Mouse (Mus musculus) embryonic facial prominence, embryonic 14.5 days (tissue): ENCODE results near the gene Syne1. TPM values are rescaled to one million over a fixed set of nuclear protein-coding genes. Genes with fewer than 3 reads are reported as not detected.

Experiments used
- ATAC-seq: fragments of 200-750 bp; cut with Nextera tagmentation; 2 replicates; pipeline ENCODE4 v1.8.0; 2017; ENCODE audit warnings: low read depth, moderate number of reproducible peaks, moderate TSS enrichment
- DNase-seq: peaks from one replicate; pipeline ENCODE4 v3.0.0-alpha.2; 2015; ENCODE audit warnings: low spot score
- H3K27ac ChIP-seq: fragments of 300-500 bp; sonication (generic); replicated peaks from 2 replicates; pipeline ENCODE4 v1.5.1; 2014; ENCODE audit warnings: low read depth, mild to moderate bottlenecking, low read length, moderate library complexity
- H3K27me3 ChIP-seq: fragments of 300-500 bp; sonication (generic); replicated peaks from 2 replicates; pipeline ENCODE4 v1.6.1; 2014; ENCODE audit warnings: low read length; ENCODE audit not compliant: control insufficient read depth, insufficient read depth
- H3K36me3 ChIP-seq: fragments of 300-500 bp; sonication (generic); 2 replicates; pipeline ENCODE4 v1.6.1; 2014; ENCODE audit warnings: low read length, mixed read lengths; ENCODE audit not compliant: control insufficient read depth, insufficient read depth
- H3K4me1 ChIP-seq: fragments of 300-500 bp; sonication (generic); 2 replicates; pipeline ENCODE4 v1.6.1; 2014; ENCODE audit warnings: antibody characterized with exemption, low read length; ENCODE audit not compliant: control insufficient read depth, insufficient read depth
- H3K4me2 ChIP-seq: fragments of 300-500 bp; sonication (generic); 2 replicates; pipeline ENCODE4 v1.6.1; 2014; ENCODE audit warnings: low read depth, mild to moderate bottlenecking, low read length, moderate library complexity, mixed read lengths
- H3K4me3 ChIP-seq: fragments of 300-500 bp; sonication (generic); 2 replicates; pipeline ENCODE4 v1.5.1; 2014; ENCODE audit warnings: low read depth, mild to moderate bottlenecking, low read length
- H3K9ac ChIP-seq: fragments of 300-500 bp; sonication (generic); 2 replicates; pipeline ENCODE4 v1.6.1; 2014; ENCODE audit warnings: low read depth, mild to moderate bottlenecking, low read length, moderate library complexity, mixed read lengths
- H3K9me3 ChIP-seq: fragments of 300-500 bp; sonication (generic); 2 replicates; pipeline ENCODE4 v1.6.1; 2016; ENCODE audit warnings: low read length; ENCODE audit not compliant: control insufficient read depth
- WGBS: fragments of 180-500 bp; shearing (Covaris S2); extraction: QIAGEN DNeasy Blood & Tissue Kit; methylation state at CpG from one replicate; pipeline ENCODE4 v1.1.7; 2014; 5-methylcytosine and 5-hydroxymethylcytosine counted together
- polyA plus RNA-seq: library from polyadenylated mRNA; unstranded; fragments of >200 nt; fragmentation: Nextera tagmentation; extraction: Ambion mirVana; gene quantifications from 2 replicates; pipeline ENCODE4 v1.2.1, GENCODE M21; 2014

Gene Syne1
- polyA plus RNA-seq, 1 experiment from 2014 or later, result 14.4 TPM

DNA sequence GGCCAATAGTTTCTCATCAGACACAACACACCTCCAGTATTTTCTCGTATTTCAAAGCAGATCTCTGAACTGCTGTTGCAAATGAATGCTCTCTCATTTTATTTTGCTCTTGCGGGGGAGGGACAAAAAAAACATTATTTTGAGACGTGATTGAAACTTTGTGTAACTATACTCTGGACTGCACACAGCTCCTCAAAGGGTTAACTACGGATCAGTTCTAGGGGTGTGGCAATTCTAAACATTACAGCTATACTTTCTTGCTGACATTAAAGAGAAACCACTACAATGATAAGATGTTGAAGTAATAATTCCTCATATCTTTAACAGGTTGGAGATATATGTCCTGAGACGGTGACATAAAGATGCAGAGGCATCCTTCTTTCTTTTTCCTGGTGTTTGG, 356.0 kb downstream of the Syne1 start:
- H3K4me1 ChIP-seq, result no peaks in the 10 kb centered on the region
- peaks cover 11% of the 10 kb centered on the region; the same call in 1 of the 2 replicates for H3K36me3 ChIP-seq
- H3K27ac ChIP-seq, result no peak overlapping the region
- ATAC-seq (no peak), DNase-seq (no peak)
- no peaks in the 10 kb centered on the region for H3K27me3 ChIP-seq
- H3K9me3 ChIP-seq, result no peaks in the 10 kb centered on the region
- H3K9ac ChIP-seq, result no peak overlapping the region
- no peak overlapping the region for H3K4me3 ChIP-seq
- peak overlapping the region; percentile 55; the same call in 1 of the 2 replicates for H3K4me2 ChIP-seq
- 63% methylated on average over 5 of the region's 5 CpGs for WGBS

DNA sequence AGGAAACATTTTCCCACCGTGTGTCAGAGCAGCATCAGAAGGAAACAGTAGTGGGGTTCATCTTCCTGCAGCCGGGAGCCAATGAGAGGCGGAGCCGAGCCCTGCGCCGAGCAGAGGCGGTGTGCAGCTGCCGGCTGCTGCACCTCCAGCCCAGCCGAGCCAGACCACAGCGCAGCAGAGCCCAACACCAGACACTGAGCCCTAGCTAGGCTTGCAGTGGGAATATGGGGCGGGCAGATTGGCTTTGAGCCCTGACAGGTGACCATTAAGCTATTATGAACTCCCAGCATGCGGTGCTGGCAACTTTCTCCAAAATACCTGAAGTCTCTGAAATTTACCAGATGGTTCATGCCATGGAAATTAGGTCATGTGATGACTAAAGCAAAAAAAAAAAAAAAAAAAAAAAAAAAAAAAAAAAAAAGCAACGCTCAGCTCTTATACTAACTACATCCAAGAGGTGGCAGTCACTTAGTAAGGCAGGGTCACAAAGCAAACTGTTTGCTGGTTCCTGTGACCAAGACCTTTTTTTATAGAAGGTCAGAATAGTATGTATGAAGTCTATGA, 356.5 kb downstream of the Syne1 start:
- WGBS, result 2% methylated on average over 9 of the region's 13 CpGs
- Histone ChIP-seq H3K4me2 (peak overlapping the region; percentile 55), H3K27ac (peak overlapping the region; percentile 41), H3K27me3 (no peaks in the 10 kb centered on the region), H3K4me3 (peak overlapping the region; percentile 42), H3K9me3 (no peaks in the 10 kb centered on the region), H3K4me1 (no peaks in the 10 kb centered on the region), H3K36me3 (peaks cover 7% of the 10 kb centered on the region; the same call in 1 of the 2 replicates), H3K9ac (peak overlapping the region; percentile 48)
- DNase-seq (peak; percentile 84), ATAC-seq (peak; percentile 98)

GRCm38 (mm10) chr10:5194081-5194670, 357.1 kb downstream of the Syne1 start:
- ATAC-seq (peak; percentile 77), DNase-seq (peak; percentile 40)
- Histone ChIP-seq H3K4me1 (no peaks in the 10 kb centered on the region), H3K4me2 (peak overlapping the region; percentile 55), H3K9ac (peak overlapping the region; percentile 48), H3K27me3 (no peaks in the 10 kb centered on the region), H3K9me3 (no peaks in the 10 kb centered on the region), H3K27ac (peak overlapping the region; percentile 41), H3K4me3 (peak overlapping the region; percentile 42), H3K36me3 (peaks cover 10% of the 10 kb centered on the region; the same call in 1 of the 2 replicates)
- 4% methylated on average over 12 of the region's 13 CpGs for WGBS

- Histone ChIP-seq H3K4me1 (no peaks in the 10 kb centered on the region), H3K9ac (no peak overlapping the region), H3K27me3 (no peaks in the 10 kb centered on the region), H3K27ac (no peak overlapping the region), H3K4me2 (no peak overlapping the region), H3K9me3 (no peaks in the 10 kb centered on the region), H3K4me3 (no peak overlapping the region), H3K36me3 (peaks cover 10% of the 10 kb centered on the region; the same call in 1 of the 2 replicates)
- WGBS, result 71% methylated on average over 9 of the region's 9 CpGs
- no peak for DNase-seq
- no peak for ATAC-seq
Measured at GRCm38 (mm10) chr10:5192861-5193490, 358.3 kb downstream of the Syne1 start.

GRCm38 (mm10) chr10:5190756-5191155, 360.5 kb downstream of the Syne1 start:
- Histone ChIP-seq H3K4me2 (no peak overlapping the region), H3K9me3 (no peaks in the 10 kb centered on the region), H3K4me1 (no peaks in the 10 kb centered on the region), H3K27ac (no peak overlapping the region), H3K9ac (no peak overlapping the region), H3K4me3 (no peak overlapping the region), H3K27me3 (no peaks in the 10 kb centered on the region), H3K36me3 (peaks cover 10% of the 10 kb centered on the region; the same call in 1 of the 2 replicates)
- DNase-seq (no peak), ATAC-seq (no peak)
- WGBS, result 50% methylated on average over 4 of the region's 4 CpGs

DNA sequence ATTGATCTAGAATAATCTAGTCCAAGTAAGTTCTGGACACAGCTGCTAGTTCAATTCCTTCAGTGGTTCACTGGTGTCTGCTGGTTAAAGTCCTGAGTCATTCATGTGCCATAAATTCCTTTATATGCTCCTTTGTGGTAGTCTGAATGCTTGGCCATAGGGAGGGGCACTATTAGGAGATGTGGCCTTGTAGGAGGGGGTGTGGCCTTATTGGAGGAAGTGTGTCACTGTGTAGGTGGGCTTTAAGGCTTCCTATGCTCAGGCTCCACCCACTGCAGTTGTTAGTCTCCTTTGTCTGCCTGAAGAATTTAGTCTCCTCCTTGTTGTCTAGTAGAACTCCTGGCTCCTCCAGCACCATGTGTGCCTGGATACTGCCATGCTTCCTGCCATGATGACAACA, 362.4 kb downstream of the Syne1 start:
- no peak overlapping the region for H3K4me2 ChIP-seq
- no peaks in the 10 kb centered on the region for H3K27me3 ChIP-seq
- no peaks in the 10 kb centered on the region for H3K9me3 ChIP-seq
- H3K4me1 ChIP-seq, result no peaks in the 10 kb centered on the region
- no peak overlapping the region for H3K27ac ChIP-seq
- peaks cover 20% of the 10 kb centered on the region for H3K36me3 ChIP-seq
- H3K9ac ChIP-seq, result no peak overlapping the region
- ATAC-seq (no peak), DNase-seq (no peak)
- no peak overlapping the region for H3K4me3 ChIP-seq

- Histone ChIP-seq H3K27ac (no peak overlapping the region), H3K36me3 (peaks cover 19% of the 10 kb centered on the region), H3K4me1 (no peaks in the 10 kb centered on the region), H3K4me3 (no peak overlapping the region), H3K9me3 (no peaks in the 10 kb centered on the region), H3K4me2 (no peak overlapping the region), H3K9ac (no peak overlapping the region), H3K27me3 (no peaks in the 10 kb centered on the region)
- DNase-seq, result no peak
- ATAC-seq, result no peak
- WGBS, result 81% methylated on average over 19 of the region's 19 CpGs
Measured at GRCm38 (mm10) chr10:5185156-5186083, 365.9 kb downstream of the Syne1 start.

- no peak overlapping the region for H3K9ac ChIP-seq
- no peaks in the 10 kb centered on the region for H3K9me3 ChIP-seq
- H3K4me2 ChIP-seq, result no peak overlapping the region
- no peaks in the 10 kb centered on the region for H3K27me3 ChIP-seq
- no peak overlapping the region for H3K27ac ChIP-seq
- peaks cover 14% of the 10 kb centered on the region for H3K36me3 ChIP-seq
- DNase-seq (no peak), ATAC-seq (no peak)
- no peak overlapping the region for H3K4me3 ChIP-seq
- 65% methylated on average over 4 of the region's 4 CpGs for WGBS
- H3K4me1 ChIP-seq, result no peaks in the 10 kb centered on the region
Measured at GRCm38 (mm10) chr10:5181771-5182176, 369.5 kb downstream of the Syne1 start.
